In genomic region chr7:36352761-36353160, GRCm38 (mm10) we compare ENCODE assay signal across 19 mouse cellular contexts.
DNase-seq lines count a peak whose midpoint lies in the region; ATAC-seq and TF ChIP-seq lines count a peak whose summit lies in the region.
"Had no signal": no experiment of that assay in that cellular context is flagged by ENCODE, and none has a peak within 500 bp of the region (broad histone marks: within the 10 kb centered on the region; RNA-seq: fewer than 3 reads in every experiment).

No protein-coding gene starts in this region.

- ATAC-seq in hindbrain, embryonic 11.5 days (ENCODE audit: low FRiP score), result no peak
- ATAC-seq in embryonic facial prominence, embryonic 13.5 days (ENCODE audit: insufficient number of reproducible peaks, insufficient read depth, low FRiP score, low TSS enrichment, low read depth), result no peak
- peak; percentile 54; the same call in 1 of the 2 replicates for ATAC-seq in forebrain, postnatal 0 days

- H3K9ac ChIP-seq in hindbrain, embryonic 11.5 days (ENCODE audit: low read depth, low read length), result no peak overlapping the region
- no peak overlapping the region for H3K9ac ChIP-seq in embryonic facial prominence, embryonic 13.5 days
- no peak overlapping the region for H3K9ac ChIP-seq in forebrain, postnatal 0 days
- H3K9ac ChIP-seq: limb, embryonic 13.5 days; liver, embryonic 14.5 days; lung, embryonic 15.5 days; neural tube, embryonic 15.5 days had no signal

- H3K9me3 ChIP-seq in hindbrain, embryonic 11.5 days (ENCODE audit: control insufficient read depth, low read length), result no peaks in the 10 kb centered on the region
- no peaks in the 10 kb centered on the region for H3K9me3 ChIP-seq in hindbrain, embryonic 10.5 days
- H3K9me3 ChIP-seq in embryonic facial prominence, embryonic 13.5 days, result no peaks in the 10 kb centered on the region
- H3K9me3 ChIP-seq in forebrain, postnatal 0 days (ENCODE audit: low read length), result no peaks in the 10 kb centered on the region
- H3K9me3 ChIP-seq in limb, embryonic 10.5 days (replicated peaks), result no peaks in the 10 kb centered on the region
- H3K9me3 ChIP-seq: heart, embryonic 10.5 days; limb, embryonic 13.5 days; lung, embryonic 15.5 days; neural tube, embryonic 15.5 days had no signal

- no peaks in the 10 kb centered on the region for H3K36me3 ChIP-seq in hindbrain, embryonic 11.5 days (ENCODE audit: control insufficient read depth, insufficient read depth, low read length)
- no peaks in the 10 kb centered on the region for H3K36me3 ChIP-seq in hindbrain, embryonic 10.5 days
- H3K36me3 ChIP-seq in embryonic facial prominence, embryonic 13.5 days, result no peaks in the 10 kb centered on the region
- no peaks in the 10 kb centered on the region for H3K36me3 ChIP-seq in forebrain, postnatal 0 days (ENCODE audit: insufficient read depth)
- H3K36me3 ChIP-seq in limb, embryonic 10.5 days, result no peaks in the 10 kb centered on the region
- H3K36me3 ChIP-seq: heart, embryonic 10.5 days; limb, embryonic 13.5 days; lung, embryonic 15.5 days; neural tube, embryonic 15.5 days had no signal

- no peak overlapping the region for H3K27ac ChIP-seq in hindbrain, embryonic 11.5 days (ENCODE audit: low read depth, low read length)
- H3K27ac ChIP-seq in hindbrain, embryonic 10.5 days, result no peak overlapping the region
- 0 out of 2 replicates have a peak overlapping the region, but pooled peaks have one; percentile 2 for H3K27ac ChIP-seq in embryonic facial prominence, embryonic 13.5 days
- no peak overlapping the region for H3K27ac ChIP-seq in forebrain, postnatal 0 days (ENCODE audit: low read depth, low read length)
- H3K27ac ChIP-seq in limb, embryonic 10.5 days, result peak overlapping the region; percentile 66
- H3K27ac ChIP-seq: heart, embryonic 10.5 days; kidney, postnatal 0 days; limb, embryonic 13.5 days; liver, embryonic 14.5 days; lung, embryonic 15.5 days; neural tube, embryonic 15.5 days had no signal

- WGBS in hindbrain, embryonic 11.5 days, result 27% methylated on average over 2 of the region's 2 CpGs
- WGBS in hindbrain, embryonic 10.5 days, result 33% methylated on average over 2 of the region's 2 CpGs
- WGBS in embryonic facial prominence, embryonic 13.5 days, result 8% methylated on average over 2 of the region's 2 CpGs
- 0% methylated on average over 2 of the region's 2 CpGs for WGBS in forebrain, postnatal 0 days
- 21% methylated on average over 2 of the region's 2 CpGs for WGBS in limb, embryonic 10.5 days

- H3K4me1 ChIP-seq in hindbrain, embryonic 11.5 days (replicated peaks; ENCODE audit: control insufficient read depth, insufficient read depth, low read length), result no peaks in the 10 kb centered on the region
- peaks cover 5% of the 10 kb centered on the region; the same call in 1 of the 2 replicates for H3K4me1 ChIP-seq in hindbrain, embryonic 10.5 days (replicated peaks)
- peaks cover 35% of the 10 kb centered on the region for H3K4me1 ChIP-seq in embryonic facial prominence, embryonic 13.5 days
- H3K4me1 ChIP-seq in forebrain, postnatal 0 days (ENCODE audit: insufficient read depth), result no peaks in the 10 kb centered on the region
- peaks cover 52% of the 10 kb centered on the region for H3K4me1 ChIP-seq in limb, embryonic 10.5 days
- H3K4me1 ChIP-seq: lung, embryonic 15.5 days had no signal

- no peak overlapping the region for H3K4me3 ChIP-seq in hindbrain, embryonic 11.5 days (ENCODE audit: low read depth, low read length)
- H3K4me3 ChIP-seq in hindbrain, embryonic 10.5 days, result no peak overlapping the region
- H3K4me3 ChIP-seq in embryonic facial prominence, embryonic 13.5 days, result no peak overlapping the region
- no peak overlapping the region for H3K4me3 ChIP-seq in forebrain, postnatal 0 days (ENCODE audit: low read depth, low read length)
- H3K4me3 ChIP-seq in limb, embryonic 10.5 days, result no peak overlapping the region
- H3K4me3 ChIP-seq: heart, embryonic 10.5 days; limb, embryonic 13.5 days; lung, embryonic 15.5 days; neural tube, embryonic 15.5 days had no signal

- no peak overlapping the region for H3K4me2 ChIP-seq in hindbrain, embryonic 11.5 days (replicated peaks; ENCODE audit: low read depth, low read length)
- no peak overlapping the region for H3K4me2 ChIP-seq in embryonic facial prominence, embryonic 13.5 days
- no peak overlapping the region for H3K4me2 ChIP-seq in forebrain, postnatal 0 days (ENCODE audit: low read depth)
- H3K4me2 ChIP-seq: limb, embryonic 13.5 days; lung, embryonic 15.5 days; neural tube, embryonic 15.5 days had no signal

- peak; percentile 18 for DNase-seq in hindbrain, embryonic 11.5 days (ENCODE audit: low spot score)
- no peak for DNase-seq in hindbrain, embryonic 10.5 days (ENCODE audit: low spot score)
- DNase-seq in forebrain, postnatal 0 days, result peak; percentile 13
- DNase-seq in limb, embryonic 10.5 days (ENCODE audit: low spot score), result no peak
- DNase-seq in right cerebral cortex, postnatal 36 days (ENCODE audit: low spot score in 2 of 2), result no peak
- no peak for DNase-seq in adrenal gland, adult (ENCODE audit: inconsistent age in 2 of 2, low spot score in 1 of 2)
- no peak for DNase-seq in gastrocnemius, adult 8-10 months (ENCODE audit: low spot score in 2 of 2)
- DNase-seq: cerebellum, adult 8-10 months; gastrocnemius, postnatal 25 days; kidney, adult 18-20 months; lung, postnatal 4 days; thymus, postnatal 25 days had no signal

- no peak for TF ChIP-seq CTCF in forebrain, postnatal 0 days (IDR thresholded peaks at IDR 0.05; ENCODE audit: low read depth)

- H3K27me3 ChIP-seq in hindbrain, embryonic 11.5 days (ENCODE audit: control insufficient read depth, insufficient read depth, low read length), result no peaks in the 10 kb centered on the region
- H3K27me3 ChIP-seq in hindbrain, embryonic 10.5 days (ENCODE audit: insufficient read depth, poor library complexity, severe bottlenecking), result no peaks in the 10 kb centered on the region
- peaks cover 21% of the 10 kb centered on the region for H3K27me3 ChIP-seq in embryonic facial prominence, embryonic 13.5 days
- no peaks in the 10 kb centered on the region for H3K27me3 ChIP-seq in forebrain, postnatal 0 days (ENCODE audit: insufficient read depth, low read length)
- no peaks in the 10 kb centered on the region for H3K27me3 ChIP-seq in limb, embryonic 10.5 days (ENCODE audit: low read depth, poor library complexity, severe bottlenecking)
- H3K27me3 ChIP-seq: limb, embryonic 13.5 days; lung, embryonic 15.5 days; neural tube, embryonic 15.5 days had no signal

Comparison
In these comparisons a context has a peak if more than half of its experiments do, and no peak if none do; other contexts are left out.
1. DNase-seq: peak in hindbrain, embryonic 11.5 days (single experiment) and forebrain, postnatal 0 days (single experiment); none in hindbrain, embryonic 10.5 days (single experiment), limb, embryonic 10.5 days (single experiment), right cerebral cortex, postnatal 36 days (0 of 2), adrenal gland, adult (0 of 2) and gastrocnemius, adult 8-10 months (0 of 2).
2. H3K27ac ChIP-seq: peak in embryonic facial prominence, embryonic 13.5 days (single experiment) and limb, embryonic 10.5 days (single experiment); none in hindbrain, embryonic 11.5 days (single experiment), hindbrain, embryonic 10.5 days (single experiment) and forebrain, postnatal 0 days (single experiment).